Mouse (Mus musculus) midbrain, embryonic 10.5 days (tissue): ENCODE data around the gene Arhgef10l. TPM values are rescaled to one million over a fixed set of nuclear protein-coding genes. Genes with fewer than 3 reads are reported as not detected.
"Not testable (repeated sequence)": the region's sequence is repeated elsewhere in the genome, so short reads cannot be mapped to it uniquely, and the experiment has no call there.

Source experiments
- DNase-seq: peaks from one replicate; pipeline ENCODE4 v3.0.0-alpha.2; 2017; ENCODE audit warnings: low spot score
- H3K27ac ChIP-seq: fragments of 300-500 bp; sonication (generic); replicated peaks from 2 replicates; pipeline ENCODE4 v1.5.1; 2016; ENCODE audit warnings: mild to moderate bottlenecking
- H3K27me3 ChIP-seq: fragments of 300-500 bp; sonication (generic); 2 replicates; pipeline ENCODE4 v1.6.1; 2016; ENCODE audit warnings: low read depth, mild to moderate bottlenecking; ENCODE audit not compliant: poor library complexity, severe bottlenecking
- H3K36me3 ChIP-seq: fragments of 300-500 bp; sonication (generic); 2 replicates; pipeline ENCODE4 v1.6.1; 2016; ENCODE audit warnings: mild to moderate bottlenecking, moderate library complexity
- H3K4me1 ChIP-seq: fragments of 300-500 bp; sonication (generic); 2 replicates; pipeline ENCODE4 v1.6.1; 2016
- H3K4me3 ChIP-seq: fragments of 300-500 bp; sonication (generic); 2 replicates; pipeline ENCODE4 v1.5.1; 2016; ENCODE audit warnings: mild to moderate bottlenecking, moderate library complexity
- H3K9me3 ChIP-seq: fragments of 300-500 bp; sonication (generic); replicated peaks from 2 replicates; pipeline ENCODE4 v1.6.1; 2016; ENCODE audit warnings: mild to moderate bottlenecking
- WGBS: fragments of 180-500 bp; shearing (Covaris S2); methylation state at CpG from one replicate; pipeline ENCODE4 v1.1.7; 2016; 5-methylcytosine and 5-hydroxymethylcytosine counted together
- polyA plus RNA-seq: library from polyadenylated mRNA; unstranded; fragments of >200 nt; fragmentation: Nextera tagmentation; extraction: Ambion mirVana; gene quantifications from 2 replicates; pipeline ENCODE4 v1.2.1, GENCODE M21; 2016

Arhgef10l gene
- polyA plus RNA-seq, 1 experiment from 2014 or later, result 25.1 TPM

DNA sequence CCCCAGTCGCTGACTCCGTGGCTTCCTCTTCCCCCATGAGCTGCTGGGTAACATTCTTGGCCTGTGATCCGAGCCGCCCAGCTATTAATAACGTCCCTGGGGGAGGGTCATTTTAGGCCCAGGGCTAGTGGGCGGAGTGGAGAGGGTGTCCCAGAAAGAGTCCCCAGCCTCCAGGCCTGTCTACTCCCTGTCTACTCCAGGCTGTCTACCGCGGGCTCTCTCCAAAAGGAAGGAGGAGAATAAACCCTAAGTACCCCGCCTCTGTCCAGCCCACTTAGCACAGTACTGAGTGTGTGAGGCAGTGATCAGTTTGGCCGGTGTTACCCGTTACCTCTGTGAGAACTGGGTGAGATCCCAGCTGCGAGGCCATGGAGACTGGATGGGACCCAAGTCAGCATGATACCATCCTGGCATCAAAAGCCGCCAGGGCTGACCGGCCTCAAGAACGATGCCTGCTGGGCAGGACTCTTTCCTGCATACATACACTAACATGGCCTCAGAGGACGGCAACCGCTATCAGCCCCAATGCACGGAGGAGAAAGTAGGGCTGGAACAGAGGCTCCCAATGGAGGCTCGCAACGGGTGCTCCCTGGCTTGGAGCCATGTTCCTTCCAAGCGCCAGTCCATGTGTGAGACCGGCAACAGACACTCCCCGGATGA is 84.0 kb downstream of the Arhgef10l start:
- Histone ChIP-seq H3K36me3 (peaks cover 100% of the 10 kb centered on the region), H3K4me3 (no peak overlapping the region), H3K27me3 (no peaks in the 10 kb centered on the region), H3K9me3 (no peaks in the 10 kb centered on the region), H3K27ac (no peak overlapping the region), H3K4me1 (peaks cover 10% of the 10 kb centered on the region; the same call in 1 of the 2 replicates)
- DNase-seq, result no peak
- WGBS, result 88% methylated on average over 23 of the region's 23 CpGs

- no peaks in the 10 kb centered on the region for H3K27me3 ChIP-seq
- H3K36me3 ChIP-seq, result peaks cover 100% of the 10 kb centered on the region
- WGBS, result 87% methylated on average over 16 of the region's 16 CpGs
- DNase-seq, result no peak
- no peak overlapping the region for H3K27ac ChIP-seq
- H3K9me3 ChIP-seq, result no peaks in the 10 kb centered on the region
- H3K4me3 ChIP-seq, result no peak overlapping the region
- H3K4me1 ChIP-seq, result peaks cover 10% of the 10 kb centered on the region; the same call in 1 of the 2 replicates
Observed at GRCm38 (mm10) chr4:140581341-140581729, 84.5 kb downstream of the Arhgef10l start.

DNA sequence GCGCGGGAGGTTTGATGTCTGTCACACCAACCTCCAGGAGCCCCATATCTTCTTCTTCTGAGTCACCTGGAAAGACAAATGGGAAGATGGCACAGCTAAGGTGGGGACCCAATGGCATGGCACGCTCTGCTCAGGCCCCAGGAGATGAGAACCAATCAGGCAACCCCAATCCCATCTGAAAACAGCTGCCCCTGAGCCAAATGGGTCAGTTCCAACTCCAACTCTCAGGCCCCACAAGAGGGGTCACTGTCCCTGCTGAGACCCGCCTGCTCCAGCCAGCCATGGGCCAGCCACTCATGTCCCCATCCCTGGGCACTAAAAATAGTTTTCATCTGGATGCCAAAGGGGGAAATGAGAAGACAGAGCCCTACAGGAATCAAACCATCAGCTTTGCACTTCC is 84.9 kb downstream of the Arhgef10l start:
- peaks cover 100% of the 10 kb centered on the region for H3K36me3 ChIP-seq
- H3K27ac ChIP-seq, result no peak overlapping the region
- DNase-seq, result no peak

DNA sequence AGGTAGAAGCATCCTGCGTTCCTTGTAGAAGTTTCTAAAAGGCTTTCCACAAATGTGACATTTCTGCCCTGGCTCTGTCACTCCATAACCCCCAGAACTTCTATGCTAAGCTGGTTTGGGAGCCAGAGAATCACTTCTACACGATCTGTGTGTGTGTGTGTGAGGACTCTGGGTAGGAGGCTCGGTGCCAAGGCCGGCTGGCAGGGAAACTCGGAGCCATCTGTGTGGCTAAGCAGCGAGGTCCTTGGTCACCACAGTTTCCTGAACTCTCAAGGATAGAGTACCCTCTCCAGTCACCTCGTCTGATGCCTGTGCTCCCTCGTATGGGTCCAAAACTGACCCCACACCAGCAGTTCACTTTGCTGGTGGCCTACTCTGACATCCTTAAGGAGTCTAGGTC is 86.2 kb downstream of the Arhgef10l start:
- DNase-seq, result no peak
- WGBS, result 95% methylated on average over 8 of the region's 8 CpGs
- H3K27me3 ChIP-seq, result no peaks in the 10 kb centered on the region
- H3K4me1 ChIP-seq, result peaks cover 10% of the 10 kb centered on the region; the same call in 1 of the 2 replicates
- H3K9me3 ChIP-seq, result no peaks in the 10 kb centered on the region
- no peak overlapping the region for H3K27ac ChIP-seq
- no peak overlapping the region for H3K4me3 ChIP-seq
- H3K36me3 ChIP-seq, result peaks cover 100% of the 10 kb centered on the region

More for the DNA sequence above, 84.9 kb downstream of the Arhgef10l start:
- H3K27me3 ChIP-seq, result no peaks in the 10 kb centered on the region
- no peaks in the 10 kb centered on the region for H3K9me3 ChIP-seq
- no peak overlapping the region for H3K4me3 ChIP-seq
- 97% methylated on average over 4 of the region's 4 CpGs for WGBS
- H3K4me1 ChIP-seq, result peaks cover 10% of the 10 kb centered on the region; the same call in 1 of the 2 replicates

DNA sequence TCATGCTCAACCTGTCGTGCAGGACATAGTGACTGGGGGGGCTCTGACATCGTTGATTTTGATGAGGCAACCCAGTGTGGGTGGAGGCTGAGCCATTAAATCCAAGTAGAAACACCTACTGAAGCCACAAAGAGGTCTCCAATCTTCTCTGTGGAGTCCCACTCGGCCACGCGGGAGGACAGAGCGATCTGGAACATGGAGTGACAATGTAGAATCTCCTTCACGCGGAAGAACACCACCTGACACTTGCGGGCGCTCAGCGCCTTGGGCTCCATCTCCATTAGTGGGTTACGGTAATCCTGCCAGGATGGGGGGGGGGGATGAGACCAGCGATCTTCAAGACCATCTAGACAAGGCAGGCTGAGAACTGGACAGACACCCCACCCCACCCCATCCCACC is 86.7 kb downstream of the Arhgef10l start:
- H3K4me3 ChIP-seq, result no peak overlapping the region
- no peak for DNase-seq
- WGBS, result 96% methylated on average over 13 of the region's 13 CpGs
- H3K4me1 ChIP-seq, result peaks cover 10% of the 10 kb centered on the region; the same call in 1 of the 2 replicates
- no peak overlapping the region for H3K27ac ChIP-seq
- no peaks in the 10 kb centered on the region for H3K27me3 ChIP-seq
- H3K9me3 ChIP-seq, result no peaks in the 10 kb centered on the region
- peaks cover 100% of the 10 kb centered on the region for H3K36me3 ChIP-seq

GRCm38 (mm10) chr4:140576628-140577027 is 89.2 kb downstream of the Arhgef10l start:
- Histone ChIP-seq H3K4me3 (no peak overlapping the region), H3K9me3 (no peaks in the 10 kb centered on the region), H3K36me3 (peaks cover 100% of the 10 kb centered on the region), H3K4me1 (peaks cover 6% of the 10 kb centered on the region; the same call in 1 of the 2 replicates), H3K27me3 (no peaks in the 10 kb centered on the region), H3K27ac (no peak overlapping the region)
- 98% methylated on average over 16 of the region's 16 CpGs for WGBS
- DNase-seq, result no peak

GRCm38 (mm10) chr4:140574863-140575262 is 90.9 kb downstream of the Arhgef10l start:
- H3K4me3 ChIP-seq, H3K27ac ChIP-seq, H3K4me1 ChIP-seq, DNase-seq, H3K27me3 ChIP-seq, H3K9me3 ChIP-seq: not testable (repeated sequence)
- WGBS, result 92% methylated on average over 7 of the region's 7 CpGs
- H3K36me3 ChIP-seq, result peaks cover 100% of the 10 kb centered on the region

DNA sequence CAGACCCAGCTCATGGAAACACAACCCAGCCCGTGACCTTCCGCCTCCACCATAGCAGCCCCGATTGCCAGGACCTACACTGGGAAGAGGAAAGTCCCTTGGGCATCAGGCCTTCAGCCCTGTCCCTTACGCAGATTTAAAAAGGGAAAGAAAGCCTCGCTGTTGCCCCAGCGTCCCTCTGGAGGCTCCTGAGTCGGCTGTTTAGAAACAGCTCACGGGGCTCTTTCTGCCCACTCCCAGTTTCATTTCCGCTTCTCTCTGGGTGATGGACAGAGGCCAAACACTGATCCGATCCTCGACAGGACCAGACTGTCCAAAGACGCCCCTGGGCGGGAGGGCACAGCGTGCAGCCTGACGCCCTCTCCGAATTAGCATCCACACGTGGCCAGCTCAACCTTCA is 93.4 kb downstream of the Arhgef10l start:
- peaks cover 100% of the 10 kb centered on the region for H3K36me3 ChIP-seq
- WGBS, result 92% methylated on average over 17 of the region's 17 CpGs
- no peaks in the 10 kb centered on the region for H3K4me1 ChIP-seq
- H3K27me3 ChIP-seq, result no peaks in the 10 kb centered on the region
- H3K4me3 ChIP-seq, result no peak overlapping the region
- DNase-seq, result no peak
- H3K9me3 ChIP-seq, result peaks cover 5% of the 10 kb centered on the region; the same call in 1 of the 2 replicates
- H3K27ac ChIP-seq, result no peak overlapping the region

- Histone ChIP-seq H3K4me3 (no peak overlapping the region), H3K4me1 (peaks cover 3% of the 10 kb centered on the region; the same call in 1 of the 2 replicates), H3K27me3 (no peaks in the 10 kb centered on the region), H3K27ac (no peak overlapping the region), H3K36me3 (peaks cover 98% of the 10 kb centered on the region), H3K9me3 (peaks cover 13% of the 10 kb centered on the region; the same call in 1 of the 2 replicates)
- 88% methylated on average over 2 of the region's 2 CpGs for WGBS
- no peak for DNase-seq
Observed at GRCm38 (mm10) chr4:140569394-140569793, 96.4 kb downstream of the Arhgef10l start.

DNA sequence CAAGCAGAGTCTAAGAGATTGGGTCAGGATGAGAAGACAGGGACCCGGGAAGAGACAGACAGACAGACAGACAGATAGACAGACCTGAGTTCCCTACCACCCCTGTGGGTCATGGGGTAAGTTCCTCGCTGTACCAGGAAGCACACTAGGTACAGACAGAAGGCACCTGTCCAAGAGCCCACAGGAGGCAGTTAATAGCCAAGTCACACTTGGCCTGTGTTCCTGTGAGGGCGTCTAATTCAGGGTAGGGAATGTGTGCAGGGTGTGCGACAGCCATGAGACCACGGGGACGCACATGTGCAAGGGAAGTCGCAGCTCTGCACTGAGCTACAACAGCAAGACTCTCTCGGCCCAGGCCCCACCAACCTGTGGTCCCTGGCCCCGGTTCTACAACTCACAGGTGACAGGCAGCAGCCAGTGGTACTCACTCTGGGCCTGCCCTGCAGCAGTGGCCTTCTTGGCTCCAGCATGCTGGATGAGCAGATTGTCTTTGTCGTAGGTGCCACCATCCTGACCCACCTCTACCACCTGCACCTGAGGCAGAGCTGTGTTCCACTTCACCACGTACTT is 97.8 kb downstream of the Arhgef10l start:
- Histone ChIP-seq H3K9me3 (peaks cover 13% of the 10 kb centered on the region; the same call in 1 of the 2 replicates), H3K36me3 (peaks cover 98% of the 10 kb centered on the region), H3K27me3 (no peaks in the 10 kb centered on the region), H3K4me1 (peaks cover 3% of the 10 kb centered on the region; the same call in 1 of the 2 replicates), H3K27ac (no peak overlapping the region), H3K4me3 (no peak overlapping the region)
- DNase-seq, result no peak
- WGBS, result 91% methylated on average over 11 of the region's 11 CpGs

GRCm38 (mm10) chr4:140566785-140567184 is 99.0 kb downstream of the Arhgef10l start:
- H3K36me3 ChIP-seq, result peaks cover 98% of the 10 kb centered on the region
- peaks cover 3% of the 10 kb centered on the region; the same call in 1 of the 2 replicates for H3K4me1 ChIP-seq
- H3K4me3 ChIP-seq, result no peak overlapping the region
- peaks cover 18% of the 10 kb centered on the region for H3K9me3 ChIP-seq
- H3K27ac ChIP-seq, result no peak overlapping the region; the same call in 1 of the 2 replicates
- H3K27me3 ChIP-seq, result no peaks in the 10 kb centered on the region
- WGBS, result 96% methylated on average over 14 of the region's 14 CpGs
- no peak for DNase-seq

DNA sequence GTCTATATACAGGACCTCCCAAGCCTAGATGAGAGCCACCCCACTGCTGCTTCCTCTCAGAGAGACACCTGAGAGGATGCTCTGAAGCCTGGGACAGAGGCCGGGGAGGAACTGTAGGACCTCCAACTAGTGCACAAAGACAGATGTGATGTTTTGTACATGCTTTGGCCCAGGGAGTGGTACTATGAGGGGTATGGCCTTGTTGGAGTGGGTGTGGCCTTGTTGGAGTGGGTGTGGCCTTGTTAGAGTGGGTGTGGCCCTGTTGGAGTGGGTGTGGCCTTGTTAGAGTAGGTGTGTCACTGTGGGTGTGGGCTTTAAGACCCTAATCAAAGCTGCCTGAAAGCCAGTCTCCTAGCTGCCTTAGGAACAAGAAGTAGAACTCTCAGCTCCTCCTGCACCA is 101.4 kb downstream of the Arhgef10l start:
- Histone ChIP-seq H3K9me3 (peaks cover 26% of the 10 kb centered on the region), H3K36me3 (peaks cover 98% of the 10 kb centered on the region)
- H3K27me3 ChIP-seq, H3K27ac ChIP-seq, DNase-seq, H3K4me1 ChIP-seq, H3K4me3 ChIP-seq: not testable (repeated sequence)
- 93% methylated on average over 1 of the region's 1 CpGs for WGBS
